Mouse (Mus musculus) neural tube, embryonic 11.5 days (tissue): ENCODE measurements around the gene Rela. TPM values are rescaled to one million over a fixed set of nuclear protein-coding genes. Genes with fewer than 3 reads are reported as not detected.

Experiments used
- ATAC-seq: fragments of 200-750 bp; cut with Nextera tagmentation; 2 replicates; pipeline ENCODE4 v1.8.0; 2017; ENCODE audit warnings: moderate number of reproducible peaks, mild to moderate bottlenecking, moderate TSS enrichment, moderate library complexity; ENCODE audit not compliant: insufficient read depth, low FRiP score, low TSS enrichment
- DNase-seq: peaks from one replicate; pipeline ENCODE4 v3.0.0-alpha.2; 2015; ENCODE audit warnings: low spot score
- H3K27ac ChIP-seq: fragments of 300-500 bp; sonication (generic); 2 replicates; pipeline ENCODE4 v1.5.1; 2014; ENCODE audit warnings: low read depth, mild to moderate bottlenecking, low read length
- H3K27me3 ChIP-seq: fragments of 300-500 bp; sonication (generic); 2 replicates; pipeline ENCODE4 v1.6.1; 2014; ENCODE audit warnings: mild to moderate bottlenecking, low read length, mixed read lengths; ENCODE audit not compliant: control insufficient read depth, insufficient read depth
- H3K36me3 ChIP-seq: fragments of 300-500 bp; sonication (generic); 2 replicates; pipeline ENCODE4 v1.6.1; 2014; ENCODE audit warnings: mild to moderate bottlenecking, low read length, moderate library complexity, mixed read lengths; ENCODE audit not compliant: control insufficient read depth, insufficient read depth
- H3K4me1 ChIP-seq: fragments of 300-500 bp; sonication (generic); 2 replicates; pipeline ENCODE4 v1.6.1; 2014; ENCODE audit warnings: low read length, mixed read lengths; ENCODE audit not compliant: control insufficient read depth, insufficient read depth
- H3K4me2 ChIP-seq: fragments of 300-500 bp; sonication (generic); 2 replicates; pipeline ENCODE4 v1.6.1; 2014; ENCODE audit warnings: low read depth, mild to moderate bottlenecking, moderate library complexity
- H3K4me3 ChIP-seq: fragments of 300-500 bp; sonication (generic); 2 replicates; pipeline ENCODE4 v1.5.1; 2014; ENCODE audit warnings: low read depth, low read length
- H3K9ac ChIP-seq: fragments of 300-500 bp; sonication (generic); 2 replicates; pipeline ENCODE4 v1.6.1; 2014; ENCODE audit warnings: mild to moderate bottlenecking, low read length
- H3K9me3 ChIP-seq: fragments of 300-500 bp; sonication (generic); 2 replicates; pipeline ENCODE4 v1.6.1; 2016; ENCODE audit warnings: low read length; ENCODE audit not compliant: control insufficient read depth
- WGBS: fragments of 180-500 bp; shearing (Covaris S2); extraction: QIAGEN DNeasy Blood & Tissue Kit; methylation state at CpG from one replicate; pipeline ENCODE4 v1.1.7; 2014; 5-methylcytosine and 5-hydroxymethylcytosine counted together
- polyA plus RNA-seq: library from polyadenylated mRNA; unstranded; fragments of >200 nt; fragmentation: Nextera tagmentation; extraction: Ambion mirVana; gene quantifications from 2 replicates; pipeline ENCODE4 v1.2.1, GENCODE M21; 2014

The Rela gene
- polyA plus RNA-seq = 32.5 and 34.4 TPM in 2 replicates

DNA sequence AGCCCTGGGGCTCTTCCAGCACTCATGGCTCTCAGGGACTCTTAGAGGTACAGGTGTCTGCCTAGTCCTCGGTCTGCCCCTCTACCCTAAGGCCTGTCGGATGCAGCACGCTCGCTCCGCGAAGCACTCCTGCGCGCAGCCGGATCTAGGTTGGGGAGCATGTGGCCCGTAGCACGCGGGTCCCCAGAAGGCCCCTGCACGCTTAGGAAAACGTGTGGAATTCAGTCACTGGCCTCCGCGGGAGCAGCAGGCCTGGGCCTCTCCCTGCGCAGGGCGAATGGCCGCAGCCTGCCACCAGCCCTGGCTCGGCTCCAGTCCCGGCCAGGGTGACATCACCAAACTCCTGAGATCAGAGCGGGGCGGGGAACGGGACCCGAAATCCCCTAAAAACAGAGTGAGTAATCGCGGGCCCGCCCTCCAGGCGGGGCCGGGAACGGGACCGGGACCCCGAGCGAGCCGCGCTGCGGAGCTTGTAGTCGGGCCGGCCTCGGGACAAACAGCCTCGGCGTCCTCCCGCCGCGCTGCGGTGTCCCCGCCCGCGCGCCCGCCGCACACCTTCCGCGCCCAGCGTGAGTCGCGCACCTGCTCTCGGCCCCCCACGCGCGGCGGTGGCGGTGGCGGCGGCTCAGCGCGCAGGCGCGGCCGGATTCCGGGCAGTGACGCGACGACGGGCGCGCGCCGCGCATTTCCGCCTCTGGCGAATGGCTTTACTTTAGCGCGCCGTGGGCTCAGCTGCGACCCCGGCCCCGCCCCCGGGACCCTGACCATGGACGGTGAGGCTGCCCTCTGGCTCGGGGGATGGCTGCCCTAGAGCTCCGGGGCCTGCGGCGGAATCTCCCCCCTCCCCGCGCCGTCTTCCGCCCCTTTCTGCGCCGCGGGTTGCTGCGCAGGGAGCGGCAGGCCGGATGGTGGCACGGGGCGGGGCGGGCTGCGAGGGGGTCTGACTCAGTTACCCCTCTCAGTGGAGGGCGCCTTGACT lies at the start of gene Rela:
Gene Rela, plus strand, starts transcription at position 415 of the 979 bp plus-strand sequence.
- peak; percentile 79 for ATAC-seq
- Histone ChIP-seq H3K9ac (peak within 1 kb of the TSS; percentile 93), H3K27ac (peak within 1 kb of the TSS; percentile 83), H3K4me3 (peak within 1 kb of the TSS; percentile 75), H3K9me3 (no peaks in the 10 kb centered on the region), H3K4me1 (peaks cover 9% of the 10 kb centered on the region), H3K27me3 (no peaks in the 10 kb centered on the region), H3K4me2 (peak within 1 kb of the TSS; percentile 97), H3K36me3 (peaks cover 14% of the 10 kb centered on the region)
- peak; percentile 87 for DNase-seq
- under 1% methylated on average over 89 of the region's 109 CpGs for WGBS

- 80% methylated on average over 9 of the region's 9 CpGs for WGBS
- H3K9ac ChIP-seq = no peak overlapping the region
- DNase-seq (no peak), ATAC-seq (no peak)
- no peak overlapping the region for H3K4me2 ChIP-seq
- no peaks in the 10 kb centered on the region for H3K4me1 ChIP-seq
- H3K27me3 ChIP-seq = no peaks in the 10 kb centered on the region
- no peaks in the 10 kb centered on the region for H3K36me3 ChIP-seq
- H3K9me3 ChIP-seq = no peaks in the 10 kb centered on the region
- no peak overlapping the region for H3K27ac ChIP-seq
- no peak overlapping the region for H3K4me3 ChIP-seq
These were observed 48.1 kb upstream of the Rela start for GRCm38 (mm10) chr19:5589159-5589558.

- Histone ChIP-seq H3K9me3 (no peaks in the 10 kb centered on the region), H3K27ac (no peak overlapping the region), H3K27me3 (no peaks in the 10 kb centered on the region), H3K4me3 (no peak overlapping the region), H3K36me3 (no peaks in the 10 kb centered on the region), H3K9ac (no peak overlapping the region), H3K4me2 (no peak overlapping the region), H3K4me1 (no peaks in the 10 kb centered on the region)
- ATAC-seq (no peak), DNase-seq (no peak)
- 89% methylated on average over 6 of the region's 6 CpGs for WGBS
These were observed 45.4 kb upstream of the Rela start for GRCm38 (mm10) chr19:5591888-5592287.

DNA sequence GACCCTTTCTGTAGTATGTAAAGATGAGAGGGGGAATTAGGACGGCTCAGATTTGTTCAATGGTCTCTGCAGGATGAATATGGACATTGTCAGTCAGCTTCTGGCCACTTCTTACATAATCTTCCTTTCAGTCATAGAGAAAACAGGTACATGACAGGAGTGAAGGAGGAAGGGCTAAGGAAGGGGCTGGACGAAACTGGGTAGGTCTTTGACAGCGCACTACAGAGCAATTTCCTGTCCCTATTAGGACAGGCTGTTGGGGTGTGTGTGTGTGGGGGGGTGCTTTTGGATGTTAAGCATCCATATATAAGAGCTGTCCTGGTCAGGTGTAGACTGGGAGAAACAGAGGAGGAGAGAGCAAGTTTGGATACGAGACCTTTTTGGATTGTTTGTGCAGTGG lies 38.1 kb upstream of the Rela start:
- Histone ChIP-seq H3K36me3 (peaks cover 4% of the 10 kb centered on the region), H3K9me3 (no peaks in the 10 kb centered on the region), H3K4me1 (peaks cover 8% of the 10 kb centered on the region), H3K4me3 (no peak overlapping the region), H3K9ac (no peak overlapping the region), H3K27me3 (no peaks in the 10 kb centered on the region), H3K4me2 (no peak overlapping the region), H3K27ac (no peak overlapping the region)
- DNase-seq (no peak), ATAC-seq (no peak)
- WGBS = 75% methylated on average over 4 of the region's 4 CpGs

DNA sequence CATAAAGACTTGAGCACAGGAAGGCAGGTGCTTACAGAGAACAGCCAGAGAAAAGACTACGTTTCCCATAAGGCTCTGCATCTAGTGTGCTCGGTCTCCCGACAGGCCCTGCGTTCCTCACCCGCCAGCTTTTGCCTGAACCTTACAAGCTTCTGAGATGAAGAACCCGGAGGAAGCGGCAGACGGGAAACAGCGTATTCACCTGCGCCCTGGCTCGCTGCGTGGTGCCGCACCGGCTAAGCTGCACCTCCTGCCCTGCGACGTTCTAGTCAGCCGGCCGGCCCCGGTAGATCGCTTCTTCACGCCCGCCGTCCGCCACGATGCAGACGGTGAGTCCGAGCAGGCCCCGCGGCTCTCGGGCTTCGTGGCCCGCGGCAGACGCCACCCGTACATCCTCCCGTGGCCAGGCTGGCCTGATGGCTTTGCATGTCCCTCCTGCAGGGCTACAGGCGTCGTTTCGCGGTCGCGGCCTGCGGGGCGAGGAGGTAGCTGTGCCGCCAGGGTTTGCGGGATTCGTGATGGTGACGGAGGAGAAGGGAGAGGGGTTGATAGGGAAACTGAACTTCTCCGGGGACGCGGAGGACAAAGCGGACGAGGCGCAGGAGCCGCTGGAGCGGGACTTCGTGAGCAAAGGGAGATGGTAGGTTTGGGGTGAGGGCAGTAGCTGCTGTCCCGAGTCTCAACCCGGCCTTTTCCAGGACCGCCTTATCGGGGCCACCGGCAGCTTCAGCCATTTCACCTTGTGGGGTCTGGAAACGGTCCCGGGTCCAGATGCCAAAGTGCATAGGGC lies 35.3 kb upstream of the Rela start, which contains the start of gene Rnaseh2c:
Gene Rnaseh2c, plus strand, starts transcription at position 122 of the 790 bp plus-strand sequence.
- H3K27me3 ChIP-seq = no peaks in the 10 kb centered on the region
- H3K27ac ChIP-seq = peak within 1 kb of the TSS; percentile 75
- peak within 1 kb of the TSS; percentile 88 for H3K4me2 ChIP-seq
- peaks cover 13% of the 10 kb centered on the region for H3K36me3 ChIP-seq
- under 1% methylated on average over 64 of the region's 64 CpGs for WGBS
- H3K4me3 ChIP-seq = peak within 1 kb of the TSS; percentile 94
- DNase-seq = peak; percentile 79
- peak; percentile 55; the same call in 1 of the 2 replicates for ATAC-seq
- peaks cover 8% of the 10 kb centered on the region for H3K4me1 ChIP-seq
- no peaks in the 10 kb centered on the region for H3K9me3 ChIP-seq
- peak within 1 kb of the TSS; percentile 94 for H3K9ac ChIP-seq

GRCm38 (mm10) chr19:5603664-5604063 lies 33.6 kb upstream of the Rela start:
- ATAC-seq = no peak
- H3K9ac ChIP-seq = no peak overlapping the region
- H3K4me1 ChIP-seq = peaks cover 8% of the 10 kb centered on the region
- 95% methylated on average over 7 of the region's 7 CpGs for WGBS
- DNase-seq = no peak
- H3K27me3 ChIP-seq = no peaks in the 10 kb centered on the region
- H3K4me2 ChIP-seq = no peak overlapping the region
- H3K27ac ChIP-seq = no peak overlapping the region
- H3K9me3 ChIP-seq = no peaks in the 10 kb centered on the region
- H3K4me3 ChIP-seq = no peak overlapping the region
- peaks cover 20% of the 10 kb centered on the region for H3K36me3 ChIP-seq

GRCm38 (mm10) chr19:5605126-5605525 lies 32.2 kb upstream of the Rela start:
- H3K9ac ChIP-seq = no peak overlapping the region
- DNase-seq = no peak
- H3K27me3 ChIP-seq = no peaks in the 10 kb centered on the region
- H3K27ac ChIP-seq = no peak overlapping the region
- no peak overlapping the region for H3K4me2 ChIP-seq
- peaks cover 13% of the 10 kb centered on the region for H3K4me1 ChIP-seq
- H3K9me3 ChIP-seq = no peaks in the 10 kb centered on the region
- no peak for ATAC-seq
- no peak overlapping the region for H3K4me3 ChIP-seq
- peaks cover 20% of the 10 kb centered on the region for H3K36me3 ChIP-seq
- 90% methylated on average over 7 of the region's 7 CpGs for WGBS

- 87% methylated on average over 8 of the region's 8 CpGs for WGBS
- Histone ChIP-seq H3K36me3 (peaks cover 20% of the 10 kb centered on the region), H3K4me1 (peaks cover 18% of the 10 kb centered on the region), H3K9ac (no peak overlapping the region), H3K4me3 (no peak overlapping the region), H3K4me2 (no peak overlapping the region), H3K9me3 (no peaks in the 10 kb centered on the region), H3K27ac (no peak overlapping the region), H3K27me3 (no peaks in the 10 kb centered on the region)
- no peak for DNase-seq
- no peak for ATAC-seq
These were observed 31.1 kb upstream of the Rela start for GRCm38 (mm10) chr19:5606196-5606595.
